Mouse (Mus musculus): ENCODE measurements around the gene Serpinf1.

GRCm38 (mm10) chr11:75420810-75421374, 1.6 kb downstream of the Serpinf1 start:
- TF ChIP-seq POLR2A (IDR thresholded peaks at IDR 0.05; ENCODE audit: control insufficient read depth, extremely low read depth, insufficient read depth, low read length, poor library complexity): no peak
- TF ChIP-seq CTCF (IDR thresholded peaks at IDR 0.05; ENCODE audit: borderline replicate concordance, control insufficient read depth, extremely low read depth, insufficient read depth, low read length, poor library complexity): no peak
